Comparison of ENCODE assay signal across 8 mouse cellular contexts in genomic region chr13:120313584-120313983, GRCm38 (mm10). TPM values are rescaled to one million over a fixed set of nuclear protein-coding genes. Genes with fewer than 3 reads are reported as not detected.
A peak's percentile ranks its signal among the peaks of the same experiment; 100 is the strongest.
DNase-seq lines count a peak whose midpoint lies in the region; ATAC-seq and TF ChIP-seq lines count a peak whose summit lies in the region.
"Had no signal": no experiment of that assay in that cellular context is flagged by ENCODE, and none has a peak within 500 bp of the region (broad histone marks: within the 10 kb centered on the region; RNA-seq: fewer than 3 reads in every experiment).

No protein-coding gene starts in this region.

- H3K27ac ChIP-seq in kidney, postnatal 0 days = no peak overlapping the region
- H3K27ac ChIP-seq in kidney, embryonic 15.5 days = no peak overlapping the region
- H3K27ac ChIP-seq in ES-E14 (ENCODE audit: insufficient read depth, low read depth, low read length, poor library complexity, severe bottlenecking) = no peak overlapping the region

- no peaks in the 10 kb centered on the region for H3K27me3 ChIP-seq in kidney, postnatal 0 days (ENCODE audit: insufficient read depth, low read length)
- H3K27me3 ChIP-seq in kidney, embryonic 15.5 days = no peaks in the 10 kb centered on the region

- 44% methylated on average over 14 of the region's 14 CpGs for WGBS in kidney, postnatal 0 days
- WGBS in kidney, embryonic 15.5 days = 44% methylated on average over 14 of the region's 14 CpGs

- H3K4me3 ChIP-seq in kidney, postnatal 0 days (replicated peaks; ENCODE audit: low read depth, low read length) = no peak overlapping the region
- no peak overlapping the region for H3K4me3 ChIP-seq in kidney, embryonic 15.5 days (replicated peaks)
- no peak overlapping the region for H3K4me3 ChIP-seq in ES-E14 (ENCODE audit: insufficient read depth in 1 of 2, low read depth in 1 of 2, low read length in 2 of 2, poor library complexity in 1 of 2, severe bottlenecking in 1 of 2)

- no peak overlapping the region for H3K4me2 ChIP-seq in kidney, postnatal 0 days (ENCODE audit: low read length)
- H3K4me2 ChIP-seq in kidney, embryonic 15.5 days = no peak overlapping the region

- in situ Hi-C loops in ES-E14 (cut with MboI; ENCODE audit: low sequenced_read_pairs in 2 of 2, unreplicated experiment in 2 of 2) = no loop called here

- TF ChIP-seq CTCF in kidney, postnatal 0 days (IDR thresholded peaks at IDR 0.05; ENCODE audit: low read depth) = peak; percentile 56

- no peak for ATAC-seq in kidney, postnatal 0 days (replicated peaks; ENCODE audit: low FRiP score, low read depth)
- ATAC-seq in kidney, embryonic 15.5 days (replicated peaks; ENCODE audit: low FRiP score) = no peak
- peak; percentile 59; the same call in 1 of the 2 replicates for ATAC-seq in monocyte, adult 5-6 weeks (replicated peaks; ENCODE audit: insufficient number of reproducible peaks, low FRiP score, low TSS enrichment, poor library complexity, severe bottlenecking)

- no peaks in the 10 kb centered on the region for H3K4me1 ChIP-seq in kidney, postnatal 0 days (replicated peaks; ENCODE audit: insufficient read depth, low read length)
- H3K4me1 ChIP-seq in kidney, embryonic 15.5 days = no peaks in the 10 kb centered on the region
- H3K4me1 ChIP-seq in ES-E14 (ENCODE audit: control insufficient read depth in 2 of 2, insufficient read depth in 2 of 2, low read length in 2 of 2, poor library complexity in 1 of 2) = no peaks in the 10 kb centered on the region

- no peaks in the 10 kb centered on the region for H3K9me3 ChIP-seq in kidney, postnatal 0 days (replicated peaks; ENCODE audit: low read length)
- H3K9me3 ChIP-seq in kidney, embryonic 15.5 days (replicated peaks) = no peaks in the 10 kb centered on the region
- no peaks in the 10 kb centered on the region for H3K9me3 ChIP-seq in ES-E14 (ENCODE audit: control insufficient read depth, insufficient read depth, low read depth, low read length)

- peak; percentile 5 for DNase-seq in kidney, postnatal 0 days (ENCODE audit: low spot score)
- peak; percentile 46 for DNase-seq in ES-E14 (ENCODE audit: low read depth, low spot score)
- DNase-seq in embryo, embryonic 11 days = peak; percentile 42
- no peak for DNase-seq in frontal cortex, adult 2 months (ENCODE audit: extremely low spot score in 1 of 2, low spot score in 1 of 2)
- DNase-seq in right cerebral cortex, postnatal 25 days = no peak
- DNase-seq: right cerebral cortex, postnatal 4 days had no signal

- H3K36me3 ChIP-seq in kidney, postnatal 0 days (ENCODE audit: insufficient read depth, low read length) = no peaks in the 10 kb centered on the region
- no peaks in the 10 kb centered on the region for H3K36me3 ChIP-seq in kidney, embryonic 15.5 days
- H3K36me3 ChIP-seq in ES-E14 (ENCODE audit: control insufficient read depth, insufficient read depth, low read length, poor library complexity, severe bottlenecking) = no peaks in the 10 kb centered on the region

- no peak overlapping the region for H3K9ac ChIP-seq in kidney, postnatal 0 days (ENCODE audit: low read depth, low read length)
- no peak overlapping the region for H3K9ac ChIP-seq in kidney, embryonic 15.5 days
- no peak overlapping the region for H3K9ac ChIP-seq in ES-E14 (ENCODE audit: insufficient read depth, low read depth, low read length, poor library complexity, severe bottlenecking)

TF ChIP-seq in ES-E14, 5 proteins besides CTCF, POLR2A, EP300 and RAD21:
- TF ChIP-seq CHD2 (IDR thresholded peaks at IDR 0.05; ENCODE audit: low read depth, low read length) = no peak
- no peak; the same call in 1 of the 2 replicates for TF ChIP-seq ZC3H11A (IDR thresholded peaks at IDR 0.05; ENCODE audit: borderline replicate concordance, low read depth, low read length)
- TF ChIP-seq ZNF384 (IDR thresholded peaks at IDR 0.05; ENCODE audit: low read depth, low read length) = no peak
- TF ChIP-seq MAFK (IDR thresholded peaks at IDR 0.05; ENCODE audit: insufficient read depth, low read depth, low read length) = no peak
- TF ChIP-seq HCFC1 (IDR thresholded peaks at IDR 0.05; ENCODE audit: borderline replicate concordance, insufficient read depth, low read length) = no peak

RNA-seq across cellular contexts. Expression of gene Tcstv3, which starts 3.1 kb away (rescaled TPM):
- not detected in 2 replicates for polyA plus RNA-seq in kidney, postnatal 0 days (2015; fragmentation: Nextera tagmentation; extraction: Ambion mirVana)
- not detected in 2 replicates for polyA plus RNA-seq in kidney, embryonic 15.5 days (2015; fragmentation: Nextera tagmentation; extraction: Ambion mirVana)
- 8.7 and 15.2 TPM in 2 replicates for total RNA-seq in ES-E14 (2012; rRNA removed)
- total RNA-seq in monocyte, adult 5-6 weeks (2017) = not detected in 3 replicates
- polyA plus RNA-seq in frontal cortex, adult 2 months (2012; rRNA removed) = not detected in 2 replicates

RNA-seq across cellular contexts. Expression of gene BC147527, which starts 13.4 kb away (rescaled TPM):
- polyA plus RNA-seq in kidney, postnatal 0 days (2015; fragmentation: Nextera tagmentation; extraction: Ambion mirVana) = 0.34 and 0.41 TPM in 2 replicates
- 0.21 and 0.38 TPM in 2 replicates for polyA plus RNA-seq in kidney, embryonic 15.5 days (2015; fragmentation: Nextera tagmentation; extraction: Ambion mirVana)
- total RNA-seq in ES-E14 (2012; rRNA removed) = 4.8 and 5.3 TPM in 2 replicates
- 24.2 to 71.2 TPM (median 35.6 TPM) in 3 replicates for total RNA-seq in monocyte, adult 5-6 weeks (2017)
- polyA plus RNA-seq in frontal cortex, adult 2 months (2012; rRNA removed) = 0.15 and 0.20 TPM in 2 replicates

RNA-seq across cellular contexts. Expression of gene AF067061, which starts 50.7 kb away (rescaled TPM):
- not detected in 2 replicates for polyA plus RNA-seq in kidney, postnatal 0 days (2015; fragmentation: Nextera tagmentation; extraction: Ambion mirVana)
- not detected in 2 replicates for polyA plus RNA-seq in kidney, embryonic 15.5 days (2015; fragmentation: Nextera tagmentation; extraction: Ambion mirVana)
- 3.3 and 4.1 TPM in 2 replicates for total RNA-seq in ES-E14 (2012; rRNA removed)
- not detected in 3 replicates for total RNA-seq in monocyte, adult 5-6 weeks (2017)
- polyA plus RNA-seq in frontal cortex, adult 2 months (2012; rRNA removed) = not detected in 2 replicates

Comparison
In these comparisons a context has a peak if more than half of its experiments do, and no peak if none do; other contexts are left out.
1. DNase-seq: peak in kidney, postnatal 0 days (single experiment), ES-E14 (single experiment) and embryo, embryonic 11 days (single experiment); none in frontal cortex, adult 2 months (0 of 2) and right cerebral cortex, postnatal 25 days (single experiment).